Mouse (Mus musculus) liver, adult 2 months (tissue): ENCODE measurements around the gene Egfr.

Experiments
- CTCF ChIP-seq: fragments of 200-500 bp; IDR thresholded peaks from 2 replicates; pipeline ENCODE4 v1.5.1; 2011; ENCODE audit warnings: low read depth, low read length, control low read depth
- POLR2A ChIP-seq: fragments of 200-500 bp; IDR thresholded peaks from 2 replicates; pipeline ENCODE4 v1.6.1; 2011; ENCODE audit warnings: low read length, control low read depth; ENCODE audit not compliant: insufficient read depth; ENCODE audit errors: extremely low read depth

- TF ChIP-seq CTCF (no peak), POLR2A (no peak)
Measured at GRCm38 (mm10) chr11:16950226-16950975, 198.4 kb downstream of the Egfr start.
